Mouse (Mus musculus): ENCODE data around the gene Ebp. TPM values are rescaled to one million over a fixed set of nuclear protein-coding genes. Genes with fewer than 3 reads are reported as not detected.

Ebp gene
- polyA plus RNA-seq (2012; ENCODE audit: low replicate concordance), result 2.5 and 5.4 TPM in 2 replicates

DNA sequence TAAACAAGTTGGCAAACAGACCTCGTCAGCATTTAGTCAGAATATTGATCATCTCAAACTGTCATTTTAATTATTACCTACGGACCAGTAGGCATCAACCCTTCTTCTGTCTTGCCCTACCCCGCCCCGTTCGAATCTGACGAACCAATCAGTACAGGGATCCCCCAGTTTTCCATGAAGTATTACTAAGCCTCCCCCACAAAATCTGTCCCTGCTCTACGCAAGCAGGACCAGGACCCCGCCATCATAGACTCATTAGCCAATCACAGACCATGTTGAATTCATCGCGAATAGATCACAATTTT is at the start of gene Ebp:
Ebp (minus strand) TSS at position 94 of the 305 bp plus-strand sequence.

DNA sequence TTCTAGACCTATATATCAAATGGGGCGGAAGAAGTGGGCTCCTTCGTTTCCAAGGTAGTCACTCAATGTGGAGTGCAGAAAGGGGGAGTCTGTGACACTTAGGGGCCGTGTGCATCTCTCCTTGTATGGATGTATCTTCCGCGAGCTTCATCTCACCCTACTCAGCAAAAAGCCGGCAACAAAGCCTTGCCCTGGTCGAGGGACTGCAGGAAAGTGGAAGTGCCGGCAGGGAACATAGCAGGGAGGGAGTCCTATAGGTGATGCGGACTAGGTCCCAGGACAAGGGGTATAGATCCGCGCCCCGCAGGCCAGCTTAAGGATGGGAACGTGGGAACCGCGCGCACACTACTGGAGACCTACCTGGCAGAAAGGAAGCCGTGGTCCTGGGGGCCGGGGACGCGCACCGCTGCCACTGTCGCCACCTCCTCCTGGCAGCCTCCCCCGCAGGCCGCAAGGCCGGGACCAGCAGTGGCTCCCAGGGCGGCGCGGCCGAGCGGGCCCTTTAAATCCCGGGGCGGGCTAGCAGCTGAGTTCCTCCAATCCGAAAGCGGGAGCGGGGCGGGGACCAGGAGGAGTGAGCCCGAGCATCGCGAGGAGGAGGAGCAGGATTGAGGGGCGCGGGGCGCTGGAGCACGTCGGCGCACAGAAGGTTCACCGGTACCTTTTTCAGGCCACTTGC is 12.8 kb upstream of the Ebp start, which contains the start of gene Porcn:
Porcn (minus strand) TSS at position 511 of the 679 bp plus-strand sequence.

DNA sequence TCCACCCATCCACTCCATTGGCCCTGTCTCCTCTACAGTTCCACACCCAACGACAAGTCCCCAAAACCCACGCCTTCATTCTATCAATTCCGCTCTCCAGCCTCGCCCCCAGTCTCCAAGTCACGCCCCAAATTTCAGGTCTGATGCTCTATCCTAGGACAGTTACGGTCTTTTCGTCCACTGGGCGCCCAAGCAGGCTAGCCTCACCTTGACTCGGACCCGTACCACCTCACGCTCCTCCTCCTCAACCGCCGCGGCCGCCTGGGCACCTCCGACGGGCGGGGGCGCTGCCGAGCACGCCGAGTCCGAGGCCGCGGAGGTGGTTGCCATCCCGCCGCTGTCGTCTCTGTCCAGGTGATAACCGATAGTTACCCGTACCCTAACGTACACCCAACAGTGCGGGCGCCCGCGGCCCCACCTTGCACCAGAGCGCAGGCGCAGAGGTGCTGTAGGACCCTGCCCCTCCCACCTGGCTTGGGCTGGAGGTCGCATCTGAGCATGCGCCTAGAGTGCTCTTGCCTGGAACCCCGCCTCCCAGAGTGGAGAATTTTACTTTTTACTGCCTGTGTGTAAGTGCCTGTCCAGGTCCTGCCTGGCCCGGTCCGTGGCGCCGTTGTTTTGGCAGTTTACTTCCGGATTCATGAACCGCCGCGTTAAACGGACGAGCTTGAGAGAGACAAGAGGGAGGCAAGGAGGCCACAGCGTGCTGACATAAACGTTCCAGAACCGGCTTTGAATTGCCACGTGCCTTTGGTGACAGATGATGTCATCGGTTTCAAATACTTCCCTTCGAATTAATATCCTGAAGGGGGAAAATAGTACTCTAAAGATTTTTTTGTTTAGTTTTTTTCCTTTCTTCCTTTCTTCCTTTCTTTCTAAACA is 17.6 kb downstream of the Ebp start, which contains the start of gene Tbc1d25:
Tbc1d25 (minus strand) TSS at position 678 of the 882 bp plus-strand sequence.

DNA sequence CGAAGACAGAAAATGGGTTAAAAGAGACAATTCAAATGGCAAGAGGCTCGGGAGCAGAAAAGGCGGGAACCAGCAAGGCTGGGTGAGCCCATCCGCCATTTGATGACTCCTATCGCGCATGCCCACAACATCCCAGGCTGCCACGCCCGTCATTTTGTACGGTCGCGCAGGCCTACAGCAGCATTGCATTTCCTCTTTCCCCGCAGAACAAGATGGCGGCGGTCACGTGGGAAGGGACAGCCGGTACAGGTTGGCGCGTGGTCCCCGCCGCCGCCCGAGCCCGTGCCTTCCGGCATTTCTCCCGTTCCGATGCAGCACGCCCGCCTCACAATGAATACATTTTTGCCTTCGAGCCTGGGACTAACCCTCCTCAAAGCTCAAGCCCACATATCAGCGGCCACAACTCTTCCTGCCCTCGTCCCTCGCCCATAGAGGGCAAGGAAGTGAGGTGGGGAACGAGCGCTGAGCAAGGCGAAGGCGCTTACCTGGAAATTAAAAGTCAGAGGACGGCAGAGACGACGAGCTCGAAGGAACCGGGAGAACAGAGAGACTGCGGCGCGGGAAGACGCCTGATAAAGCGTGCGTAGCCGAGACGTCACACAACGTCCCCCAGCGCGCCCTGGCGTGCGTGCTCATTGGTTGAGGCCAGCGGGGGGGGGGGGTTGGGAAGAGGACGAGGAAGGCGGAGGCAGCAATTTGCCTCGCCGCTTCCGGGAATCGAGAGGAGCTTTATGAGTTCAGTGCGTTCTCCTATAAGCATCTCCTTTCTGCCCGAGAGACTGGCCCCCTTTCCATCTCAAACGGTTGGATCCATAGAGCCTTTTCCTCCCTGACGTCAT is 47.9 kb downstream of the Ebp start, which contains the start of gene Rbm3:
Rbm3 (minus strand) TSS at position 728 of the 839 bp plus-strand sequence.

Other genes with a start within 250 kb of the Ebp start
- 10.1 and 14.4 TPM in 2 replicates for gene Hdac6, start 245.6 kb downstream of the Ebp start, polyA plus RNA-seq (2012; ENCODE audit: low replicate concordance)
- gene Gata1, start 215.4 kb downstream of the Ebp start, polyA plus RNA-seq (2012; ENCODE audit: low replicate concordance), result 2.1 and 24.9 TPM in 2 replicates
- not detected in 2 replicates for gene Glod5, start 175.0 kb downstream of the Ebp start, polyA plus RNA-seq (2012; ENCODE audit: low replicate concordance)
- gene Suv39h1, start 118.8 kb downstream of the Ebp start, polyA plus RNA-seq (2012; ENCODE audit: low replicate concordance), result 4.5 and 8.5 TPM in 2 replicates
- gene Was, start 103.0 kb downstream of the Ebp start, polyA plus RNA-seq (2012; ENCODE audit: low replicate concordance), result 203 and 558 TPM in 2 replicates
- 35.6 and 35.9 TPM in 2 replicates for gene Wdr13, start 60.6 kb downstream of the Ebp start, polyA plus RNA-seq (2012; ENCODE audit: low replicate concordance)
- 29.3 and 167 TPM in 2 replicates for gene Rbm3, start 47.6 kb downstream of the Ebp start, polyA plus RNA-seq (2012; ENCODE audit: low replicate concordance)
- gene Tbc1d25, start 17.3 kb downstream of the Ebp start, polyA plus RNA-seq (2012; ENCODE audit: low replicate concordance), result 4.5 and 7.7 TPM in 2 replicates
- 1.2 and 1.5 TPM in 2 replicates for gene Porcn, start 13.0 kb upstream of the Ebp start, polyA plus RNA-seq (2012; ENCODE audit: low replicate concordance)
- gene Ftsj1, start 58.9 kb upstream of the Ebp start, polyA plus RNA-seq (2012; ENCODE audit: low replicate concordance), result 8.0 and 8.3 TPM in 2 replicates
- gene Slc38a5, start 77.6 kb upstream of the Ebp start, polyA plus RNA-seq (2012; ENCODE audit: low replicate concordance), result 0.38 and 35.8 TPM in 2 replicates
- not detected in 2 replicates for gene Ssxb10, start 133.9 kb upstream of the Ebp start, polyA plus RNA-seq (2012; ENCODE audit: low replicate concordance)
- not detected in 2 replicates for gene Ssxb9, start 173.5 kb upstream of the Ebp start, polyA plus RNA-seq (2012; ENCODE audit: low replicate concordance)
- not detected in 2 replicates for gene Ssxb1, start 219.8 kb upstream of the Ebp start, polyA plus RNA-seq (2012; ENCODE audit: low replicate concordance)